Mouse (Mus musculus) embryonic facial prominence, embryonic 10.5 days (tissue): ENCODE measurements around the gene Haus2. TPM values are rescaled to one million over a fixed set of nuclear protein-coding genes. Genes with fewer than 3 reads are reported as not detected.
A peak's percentile ranks its signal among the peaks of the same experiment; 100 is the strongest.
"Not testable (repeated sequence)": the region's sequence is repeated elsewhere in the genome, so short reads cannot be mapped to it uniquely, and the experiment has no call there.

Experiments used
- DNase-seq: peaks from one replicate; pipeline ENCODE4 v3.0.0-alpha.2; 2017; ENCODE audit warnings: low spot score
- H3K27ac ChIP-seq: fragments of 300-500 bp; sonication (generic); replicated peaks from 2 replicates; pipeline ENCODE4 v1.5.1; 2016; ENCODE audit warnings: mild to moderate bottlenecking
- H3K27me3 ChIP-seq: fragments of 300-500 bp; sonication (generic); replicated peaks from 2 replicates; pipeline ENCODE4 v1.6.1; 2016; ENCODE audit warnings: low read depth, mild to moderate bottlenecking; ENCODE audit not compliant: poor library complexity, severe bottlenecking
- H3K36me3 ChIP-seq: fragments of 300-500 bp; sonication (generic); replicated peaks from 2 replicates; pipeline ENCODE4 v1.6.1; 2016; ENCODE audit warnings: mild to moderate bottlenecking, moderate library complexity
- H3K4me1 ChIP-seq: fragments of 300-500 bp; sonication (generic); 2 replicates; pipeline ENCODE4 v1.6.1; 2016
- H3K4me3 ChIP-seq: fragments of 300-500 bp; sonication (generic); 2 replicates; pipeline ENCODE4 v1.5.1; 2016; ENCODE audit warnings: mild to moderate bottlenecking, moderate library complexity
- H3K9me3 ChIP-seq: fragments of 300-500 bp; sonication (generic); 2 replicates; pipeline ENCODE4 v1.6.1; 2016; ENCODE audit warnings: mild to moderate bottlenecking
- WGBS: fragments of 180-500 bp; shearing (Covaris S2); methylation state at CpG from one replicate; pipeline ENCODE4 v1.1.7; 2016; 5-methylcytosine and 5-hydroxymethylcytosine counted together
- polyA plus RNA-seq: library from polyadenylated mRNA; unstranded; fragments of >200 nt; fragmentation: Nextera tagmentation; extraction: Ambion mirVana; gene quantifications from 2 replicates; pipeline ENCODE4 v1.2.1, GENCODE M21; 2016

Haus2 gene
- polyA plus RNA-seq: 35.3 and 36.4 TPM in 2 replicates

DNA sequence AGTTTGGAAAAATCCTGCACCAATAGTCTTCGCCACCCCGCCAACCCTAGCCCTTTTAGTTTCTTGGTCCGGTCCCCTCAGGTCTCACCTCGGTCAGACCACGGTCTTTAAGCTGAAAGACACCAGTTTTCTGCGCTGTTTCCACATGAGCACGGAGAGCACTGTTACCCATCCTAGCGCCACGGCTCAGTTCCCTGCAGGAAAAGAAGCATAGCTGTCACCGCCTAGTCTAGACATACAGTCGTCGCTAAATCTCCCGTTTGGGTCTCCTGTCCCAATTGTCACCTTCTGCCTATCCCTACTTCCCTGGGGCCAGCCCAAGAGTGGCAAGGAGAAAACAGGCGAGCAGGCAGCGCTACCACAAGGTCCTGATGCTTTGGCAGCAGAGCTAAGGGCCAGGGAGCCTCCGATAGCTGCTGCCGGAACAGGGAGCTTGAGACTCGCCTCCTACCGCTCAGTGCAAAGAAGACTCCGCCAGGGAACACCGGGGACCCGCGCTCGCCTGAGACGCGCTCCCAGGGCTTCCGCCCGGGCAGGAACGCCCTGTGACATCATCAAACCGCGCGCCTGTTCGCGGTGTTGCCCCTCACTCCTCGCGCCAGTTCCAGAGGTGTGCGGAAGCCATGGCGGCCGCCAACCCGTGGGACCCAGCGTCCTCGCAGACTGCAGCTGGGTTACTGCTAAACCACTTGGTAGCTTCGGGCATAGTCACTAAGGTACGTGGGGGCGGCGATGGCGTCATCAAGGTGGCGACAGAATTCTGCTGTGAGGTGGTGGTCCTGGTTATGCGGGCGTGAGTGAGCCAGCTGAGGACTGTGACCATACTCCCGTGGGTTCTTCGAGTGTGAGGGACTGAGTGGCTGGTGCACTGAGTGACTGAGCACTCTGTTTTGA is at the start of gene Haus2, which contains the start of gene Lrrc57:
Gene Haus2, plus strand, starts transcription at position 554 of the 894 bp plus-strand sequence.
Gene Lrrc57, minus strand, starts transcription at position 691 of the 894 bp plus-strand sequence.
- Histone ChIP-seq H3K27me3 (no peaks in the 10 kb centered on the region), H3K36me3 (peaks cover 28% of the 10 kb centered on the region), H3K27ac (peak within 1 kb of the TSS; percentile 95), H3K9me3 (no peaks in the 10 kb centered on the region), H3K4me3 (peak within 1 kb of the TSS; percentile 80), H3K4me1 (peaks cover 17% of the 10 kb centered on the region)
- DNase-seq: peak; percentile 94
- WGBS: under 1% methylated on average over 52 of the region's 52 CpGs

DNA sequence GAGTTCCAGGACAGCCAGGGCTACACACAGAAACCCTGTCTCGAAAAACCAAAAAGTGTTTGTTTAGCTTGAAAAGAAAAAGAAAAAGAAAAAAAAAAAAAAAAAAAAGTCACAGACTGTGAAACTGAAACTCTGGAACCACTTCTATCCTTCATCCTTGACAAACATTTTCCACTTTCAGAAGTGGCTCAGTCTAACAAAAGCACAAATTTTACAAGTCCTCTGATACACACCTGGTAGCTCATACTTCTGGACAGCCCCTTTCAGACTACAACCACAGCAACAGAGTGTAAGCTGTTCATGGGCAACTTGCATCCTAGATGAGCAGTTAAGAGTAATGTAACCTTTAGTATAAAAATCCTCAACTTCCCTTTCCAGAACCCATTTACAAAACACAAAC is 47.7 kb upstream of the Haus2 start:
- no peaks in the 10 kb centered on the region for H3K27me3 ChIP-seq
- H3K27ac ChIP-seq: no peak overlapping the region
- WGBS: 96% methylated on average over 1 of the region's 1 CpGs
- peaks cover 32% of the 10 kb centered on the region for H3K36me3 ChIP-seq
- no peaks in the 10 kb centered on the region for H3K9me3 ChIP-seq
- H3K4me1 ChIP-seq: peaks cover 8% of the 10 kb centered on the region
- DNase-seq: no peak
- no peak overlapping the region for H3K4me3 ChIP-seq

DNA sequence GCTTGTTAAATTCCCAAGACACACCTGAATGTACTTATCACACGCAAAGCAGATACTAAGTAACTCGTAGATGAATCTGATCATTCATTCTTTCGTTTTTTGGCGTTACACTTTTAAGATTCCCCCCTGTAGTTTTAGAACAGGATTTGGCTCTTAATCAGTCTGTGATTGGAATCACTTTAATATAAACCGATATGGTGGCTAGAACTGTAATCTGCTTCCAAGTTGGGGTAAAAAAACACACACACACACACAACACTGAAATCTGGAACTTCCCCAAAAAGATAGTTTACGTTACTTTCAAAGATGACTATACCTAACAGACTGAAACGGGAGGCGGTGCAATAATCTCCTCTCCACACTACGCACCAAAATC is 46.3 kb upstream of the Haus2 start:
- peak overlapping the region; percentile 95 for H3K4me3 ChIP-seq
- H3K36me3 ChIP-seq: peaks cover 19% of the 10 kb centered on the region
- peaks cover 10% of the 10 kb centered on the region for H3K4me1 ChIP-seq
- H3K9me3 ChIP-seq: no peaks in the 10 kb centered on the region
- H3K27me3 ChIP-seq: no peaks in the 10 kb centered on the region
- peak overlapping the region; percentile 97 for H3K27ac ChIP-seq
- no peak for DNase-seq
- 26% methylated on average over 9 of the region's 9 CpGs for WGBS

DNA sequence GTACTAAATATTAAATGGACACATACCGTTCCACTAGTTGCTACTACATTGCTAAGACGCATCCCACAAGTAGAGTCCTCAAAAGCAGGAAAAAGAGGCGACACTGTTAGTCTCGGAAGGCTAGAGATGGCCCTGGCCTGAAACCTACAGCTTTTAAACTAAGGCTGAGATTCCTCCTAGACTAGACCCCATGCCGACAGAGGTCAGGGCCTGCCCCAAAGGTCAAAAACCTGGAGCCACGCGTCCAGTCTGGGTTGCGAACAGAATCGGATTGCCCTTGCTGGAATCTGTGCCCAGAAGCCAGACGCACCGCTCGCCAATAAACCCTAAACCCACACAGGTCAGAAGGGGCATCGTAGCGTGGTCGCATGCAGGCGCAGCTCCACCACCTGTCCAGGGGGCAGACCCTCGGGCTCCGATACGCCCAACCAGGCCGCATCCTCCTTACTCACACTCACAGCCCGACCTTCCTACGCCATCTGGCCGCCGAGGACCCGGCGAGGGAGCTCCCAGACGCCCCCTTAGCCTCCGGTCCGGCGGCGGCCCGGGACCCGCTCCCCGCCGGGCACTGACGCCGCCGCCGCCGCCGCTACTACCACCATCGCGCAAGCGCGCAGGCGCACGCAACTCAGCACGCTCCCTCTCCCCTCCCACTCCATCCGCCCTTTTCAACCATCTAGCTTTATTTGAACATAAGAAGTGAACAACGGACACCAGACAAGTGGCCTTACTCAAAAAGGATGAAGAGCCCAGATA is 45.8 kb upstream of the Haus2 start, which contains the start of gene Zfp106:
Gene Zfp106, minus strand, starts transcription at position 609 of the 756 bp plus-strand sequence.
- peaks cover 14% of the 10 kb centered on the region for H3K36me3 ChIP-seq
- H3K4me3 ChIP-seq: peak within 1 kb of the TSS; percentile 95
- H3K4me1 ChIP-seq: peaks cover 14% of the 10 kb centered on the region
- H3K27ac ChIP-seq: peak within 1 kb of the TSS; percentile 97
- DNase-seq: peak; percentile 91
- under 1% methylated on average over 50 of the region's 50 CpGs for WGBS
- H3K9me3 ChIP-seq: no peaks in the 10 kb centered on the region
- no peaks in the 10 kb centered on the region for H3K27me3 ChIP-seq

DNA sequence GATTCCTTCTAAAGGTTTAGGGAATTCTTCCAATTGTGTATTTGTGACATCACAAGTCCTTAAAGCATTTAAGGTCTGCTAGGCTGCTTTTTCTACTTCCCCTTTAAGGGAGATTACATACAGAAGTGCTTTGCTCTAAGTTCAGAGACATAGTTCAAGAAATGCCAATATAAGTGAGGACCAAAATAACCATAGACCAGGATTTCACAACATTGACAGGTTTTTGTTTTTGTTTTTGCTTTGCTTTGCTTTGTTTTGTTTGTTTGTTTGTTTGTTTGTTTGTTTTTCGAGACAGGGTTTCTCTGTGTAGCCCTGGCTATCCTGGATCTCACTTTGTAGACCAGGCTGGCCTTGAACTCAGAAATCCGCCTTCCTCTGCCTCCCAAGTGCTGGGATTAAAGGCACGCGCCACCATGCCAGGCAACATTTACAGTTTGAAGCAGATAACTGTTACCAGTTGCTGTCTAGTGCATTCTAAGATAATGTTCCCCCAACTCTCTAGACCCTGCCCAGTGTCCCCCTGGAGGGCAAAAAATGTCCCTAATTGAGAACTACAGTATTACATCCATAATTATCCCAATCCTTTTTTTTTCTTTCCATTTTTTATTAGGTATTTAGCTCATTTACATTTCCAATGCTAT is 44.5 kb upstream of the Haus2 start:
- H3K4me3 ChIP-seq, H3K27ac ChIP-seq, H3K9me3 ChIP-seq, DNase-seq, H3K27me3 ChIP-seq: not testable (repeated sequence)
- Histone ChIP-seq H3K36me3 (peaks cover 15% of the 10 kb centered on the region), H3K4me1 (peaks cover 22% of the 10 kb centered on the region)
- WGBS: 91% methylated on average over 4 of the region's 4 CpGs

DNA sequence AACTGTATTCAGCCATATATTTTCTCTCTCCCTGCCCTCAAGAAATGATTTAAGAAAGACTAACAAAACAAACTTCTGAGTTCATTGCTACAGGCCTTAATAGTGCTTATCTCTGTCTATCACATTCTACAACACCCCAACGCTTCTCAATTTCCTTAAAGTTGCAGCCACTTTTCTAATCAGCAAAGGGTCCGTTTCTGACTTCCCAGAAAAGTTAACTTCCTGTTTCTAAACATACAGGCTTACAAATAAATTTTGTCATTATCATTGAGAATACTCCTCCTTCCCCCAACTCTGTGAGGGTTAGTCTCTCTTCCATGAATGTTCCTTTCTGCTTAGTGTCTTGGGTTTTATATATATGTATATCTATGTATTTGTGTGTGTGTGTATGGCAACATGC is 43.8 kb upstream of the Haus2 start:
- 91% methylated on average over 2 of the region's 2 CpGs for WGBS
- Histone ChIP-seq H3K9me3 (no peaks in the 10 kb centered on the region), H3K27ac (no peak overlapping the region), H3K4me3 (no peak overlapping the region), H3K27me3 (no peaks in the 10 kb centered on the region), H3K4me1 (peaks cover 22% of the 10 kb centered on the region), H3K36me3 (peaks cover 14% of the 10 kb centered on the region)
- DNase-seq: no peak

DNA sequence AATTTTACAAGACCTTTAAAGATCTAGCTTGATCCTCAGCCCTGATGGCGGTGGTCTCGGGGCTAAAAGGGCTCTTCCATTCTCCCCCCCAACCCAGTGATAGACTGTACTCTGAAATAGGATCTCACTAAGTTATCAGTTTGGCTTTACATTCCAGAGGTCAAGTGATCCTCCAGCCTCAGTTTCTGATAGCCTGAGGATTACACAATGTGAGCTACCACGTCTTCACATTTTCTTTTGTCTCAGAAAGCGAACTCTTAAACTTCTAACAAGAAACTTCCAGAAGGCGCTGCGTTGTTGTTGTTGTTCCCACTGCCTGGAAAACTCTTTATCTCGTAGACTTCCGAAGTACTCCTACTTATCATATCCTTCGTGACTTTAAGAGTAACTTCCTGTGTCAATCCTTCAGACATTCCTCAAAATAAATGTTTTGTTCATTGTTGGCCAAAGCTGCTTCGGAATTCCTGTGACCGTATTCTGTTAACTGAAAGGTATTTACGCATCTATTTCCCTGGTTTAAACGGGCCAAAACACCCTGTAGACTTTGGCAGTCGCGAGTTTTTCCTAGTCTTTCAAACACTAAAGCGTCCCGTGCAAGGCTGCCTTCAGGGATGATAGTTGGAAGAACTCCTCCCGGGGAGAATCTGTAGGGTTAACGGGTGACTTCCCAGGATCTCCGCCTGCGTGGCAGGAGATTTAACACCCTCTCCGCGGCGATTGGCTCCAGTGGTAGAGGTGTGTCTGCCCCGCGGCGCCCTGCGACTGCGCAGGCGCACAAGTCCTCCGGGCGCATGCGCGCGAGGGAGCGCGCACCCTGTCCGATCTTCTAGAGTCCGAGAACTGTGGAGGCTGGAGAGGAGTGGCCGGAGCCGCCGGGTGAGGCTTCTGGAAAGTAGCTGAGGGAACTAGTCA is 42.0 kb upstream of the Haus2 start, which contains the start of gene Snap23:
Gene Snap23, plus strand, starts transcription at position 786 of the 912 bp plus-strand sequence.
- no peaks in the 10 kb centered on the region for H3K27me3 ChIP-seq
- H3K27ac ChIP-seq: peak within 1 kb of the TSS; percentile 89
- peaks cover 22% of the 10 kb centered on the region for H3K4me1 ChIP-seq
- WGBS: 2% methylated on average over 42 of the region's 42 CpGs
- peak; percentile 97 for DNase-seq
- no peaks in the 10 kb centered on the region for H3K9me3 ChIP-seq
- peaks cover 15% of the 10 kb centered on the region for H3K36me3 ChIP-seq
- H3K4me3 ChIP-seq: peak within 1 kb of the TSS; percentile 73

DNA sequence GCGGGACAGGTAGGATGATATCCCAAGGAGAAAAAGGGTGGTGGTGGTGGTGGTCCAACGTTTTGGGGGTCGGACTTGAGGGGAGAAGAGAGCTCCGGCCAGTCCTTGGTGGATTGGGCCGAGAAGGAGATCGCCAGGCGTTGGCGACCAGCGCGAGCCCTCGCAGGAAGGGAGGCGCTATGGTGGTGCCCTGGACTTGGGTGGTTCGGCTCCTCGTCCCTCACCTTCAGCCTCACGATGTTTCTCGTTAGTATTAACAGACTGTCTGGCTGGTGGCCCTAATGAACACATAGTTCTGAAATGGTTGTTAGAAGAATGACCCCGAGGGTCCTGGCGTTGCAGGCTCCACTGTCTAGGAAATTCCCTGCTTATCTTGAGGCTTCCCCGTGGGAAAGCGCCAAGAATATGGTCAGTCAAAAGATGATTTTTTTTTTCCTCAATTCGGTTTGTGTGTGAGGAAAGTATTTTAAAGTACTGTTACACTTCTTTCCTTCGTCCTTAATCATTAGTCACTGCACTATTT is 41.3 kb upstream of the Haus2 start:
- no peaks in the 10 kb centered on the region for H3K27me3 ChIP-seq
- H3K4me3 ChIP-seq: peak overlapping the region; percentile 73
- under 1% methylated on average over 22 of the region's 22 CpGs for WGBS
- H3K4me1 ChIP-seq: peaks cover 15% of the 10 kb centered on the region
- peak overlapping the region; percentile 89 for H3K27ac ChIP-seq
- no peak for DNase-seq
- H3K36me3 ChIP-seq: peaks cover 18% of the 10 kb centered on the region
- no peaks in the 10 kb centered on the region for H3K9me3 ChIP-seq

DNA sequence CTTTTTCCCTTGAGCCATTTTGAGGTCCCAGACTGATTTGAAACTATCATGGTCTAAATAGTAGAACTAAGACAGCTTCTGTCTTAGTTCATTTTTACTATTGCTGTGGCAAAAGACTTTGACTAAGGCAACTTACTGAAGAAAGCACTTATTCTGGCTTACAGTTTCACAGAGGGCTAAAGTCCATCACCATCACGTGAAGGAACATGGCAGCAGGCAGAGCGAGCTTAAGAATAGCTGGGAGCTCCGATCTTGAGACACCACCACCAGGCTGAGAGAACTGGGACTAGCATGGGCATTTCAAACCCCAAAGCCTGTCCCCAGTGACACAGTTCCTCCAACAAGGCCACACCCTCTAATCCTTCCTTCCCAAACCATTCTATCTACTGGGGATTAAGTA is 38.1 kb upstream of the Haus2 start:
- Histone ChIP-seq H3K9me3 (no peaks in the 10 kb centered on the region), H3K4me3 (no peak overlapping the region), H3K36me3 (peaks cover 18% of the 10 kb centered on the region), H3K27ac (no peak overlapping the region), H3K27me3 (no peaks in the 10 kb centered on the region), H3K4me1 (peaks cover 26% of the 10 kb centered on the region)
- DNase-seq: no peak
- WGBS: 94% methylated on average over 3 of the region's 3 CpGs

DNA sequence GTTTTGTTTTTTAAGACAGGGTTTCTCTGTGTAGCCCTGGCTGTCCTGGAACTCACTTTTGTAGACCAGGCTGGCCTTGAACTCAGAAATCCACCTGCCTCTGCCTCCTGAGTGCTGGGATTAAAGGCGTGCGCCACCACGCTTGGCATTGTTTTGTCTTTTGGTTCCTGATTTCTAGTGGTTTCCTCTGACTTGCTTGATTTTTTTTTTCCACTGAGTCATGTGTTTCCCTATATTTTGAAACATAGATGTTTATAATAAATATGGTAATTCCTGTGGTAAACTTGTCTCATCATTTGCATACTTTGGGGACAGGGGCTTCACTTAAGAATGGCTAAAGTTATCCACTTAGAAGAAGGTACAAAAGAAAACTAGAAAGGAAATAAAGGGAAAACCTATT is 37.0 kb upstream of the Haus2 start:
- Histone ChIP-seq H3K4me1 (peaks cover 28% of the 10 kb centered on the region), H3K36me3 (peaks cover 18% of the 10 kb centered on the region)
- not testable (repeated sequence) for H3K27me3 ChIP-seq, H3K27ac ChIP-seq, DNase-seq, H3K9me3 ChIP-seq, H3K4me3 ChIP-seq
- 97% methylated on average over 3 of the region's 3 CpGs for WGBS

DNA sequence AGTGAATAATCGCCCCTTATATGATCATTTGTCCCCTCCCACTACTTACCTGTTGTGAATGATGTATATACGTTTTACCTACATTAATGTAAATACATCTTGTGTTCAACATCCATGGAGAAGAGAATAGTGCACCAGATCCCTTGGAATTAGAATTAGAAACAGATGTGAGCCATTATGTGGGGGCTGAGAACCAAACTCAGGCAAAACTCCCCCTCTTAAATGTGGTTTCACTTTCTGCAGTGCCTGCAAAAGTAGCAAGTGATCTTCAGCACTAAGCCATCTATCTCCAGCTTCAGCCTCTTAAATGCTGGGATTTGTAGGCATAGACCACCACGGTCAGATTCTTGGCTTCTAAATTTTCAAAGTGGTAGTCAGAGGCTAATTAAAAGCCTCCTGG is 34.1 kb upstream of the Haus2 start:
- DNase-seq: no peak
- no peaks in the 10 kb centered on the region for H3K27me3 ChIP-seq
- WGBS: 66% methylated on average over 3 of the region's 3 CpGs
- H3K4me3 ChIP-seq: no peak overlapping the region
- no peaks in the 10 kb centered on the region for H3K9me3 ChIP-seq
- peaks cover 16% of the 10 kb centered on the region for H3K4me1 ChIP-seq
- H3K27ac ChIP-seq: no peak overlapping the region
- peaks cover 19% of the 10 kb centered on the region for H3K36me3 ChIP-seq
